Mouse (Mus musculus) NIH3T3 (cell line): ENCODE data around the gene 4933428G20Rik.
A peak's percentile ranks its signal among the peaks of the same experiment; 100 is the strongest.

Experiments used
- DNase-seq: peaks from one replicate; pipeline ENCODE4 v3.0.0-alpha.2; 2012; ENCODE audit warnings: low read depth

4933428G20Rik gene

DNA sequence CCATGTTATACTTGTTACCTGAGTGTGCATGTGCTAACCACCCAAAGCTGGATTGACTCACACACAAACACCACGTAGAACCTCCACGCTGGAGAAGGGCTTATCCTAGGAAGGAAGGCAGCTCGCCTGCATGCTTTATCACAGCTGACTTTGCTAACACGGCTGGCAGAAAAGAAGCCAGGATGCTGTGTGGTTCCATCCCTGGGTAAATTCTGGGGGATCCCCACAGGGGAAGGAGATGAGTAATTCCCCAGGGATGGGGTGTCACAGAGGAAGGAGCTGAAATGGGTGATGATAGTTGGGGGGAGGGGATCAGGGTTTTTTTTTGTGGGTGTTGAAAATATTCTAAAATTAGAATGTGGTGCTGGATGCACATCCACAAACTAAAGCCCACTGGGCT lies 5.6 kb upstream of the 4933428G20Rik start:
- DNase-seq, result no peak

DNA sequence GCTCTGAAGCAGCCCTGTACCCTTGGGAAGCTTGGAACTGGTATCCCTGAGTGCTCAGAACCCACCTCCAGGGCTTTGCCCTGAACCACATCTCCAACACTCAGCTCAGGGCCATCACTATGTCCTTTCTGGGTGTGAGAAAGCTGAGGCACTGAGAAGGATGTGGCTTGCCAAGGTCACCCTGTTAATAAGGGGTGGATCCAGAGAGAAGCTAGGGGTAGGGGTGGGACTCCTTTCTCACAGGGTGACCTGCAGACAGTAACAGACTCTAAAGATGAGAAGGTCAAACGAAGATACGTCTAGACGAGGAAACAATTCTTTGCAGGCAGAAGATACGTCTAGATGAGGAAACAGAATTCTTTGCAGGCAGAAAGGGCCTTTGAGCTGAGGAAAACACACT lies 2.7 kb upstream of the 4933428G20Rik start:
- DNase-seq, result no peak

DNA sequence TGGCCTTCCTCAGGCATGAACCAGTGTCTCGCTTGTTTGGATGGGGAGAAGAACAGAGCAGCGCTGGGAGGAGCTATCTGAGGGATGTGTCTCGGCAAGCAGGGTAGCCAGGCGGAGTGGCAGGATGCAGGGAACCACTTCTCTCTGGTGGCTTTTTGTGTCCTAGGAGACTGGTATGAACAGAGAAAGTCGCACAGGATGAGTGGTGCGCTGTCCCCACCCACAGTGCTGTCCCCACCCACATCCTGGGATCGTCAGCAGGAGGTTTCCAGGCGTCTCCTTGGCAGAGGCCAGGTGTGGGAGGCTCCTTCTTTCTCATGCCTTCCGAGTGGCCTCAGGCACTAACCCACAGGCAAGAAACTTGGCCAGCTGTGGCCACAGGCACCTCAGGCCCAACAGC lies 2.2 kb upstream of the 4933428G20Rik start:
- DNase-seq, result no peak

- no peak for DNase-seq
Measured at GRCm38 (mm10) chr11:97500720-97501448, 744 bp upstream of the 4933428G20Rik start.

DNA sequence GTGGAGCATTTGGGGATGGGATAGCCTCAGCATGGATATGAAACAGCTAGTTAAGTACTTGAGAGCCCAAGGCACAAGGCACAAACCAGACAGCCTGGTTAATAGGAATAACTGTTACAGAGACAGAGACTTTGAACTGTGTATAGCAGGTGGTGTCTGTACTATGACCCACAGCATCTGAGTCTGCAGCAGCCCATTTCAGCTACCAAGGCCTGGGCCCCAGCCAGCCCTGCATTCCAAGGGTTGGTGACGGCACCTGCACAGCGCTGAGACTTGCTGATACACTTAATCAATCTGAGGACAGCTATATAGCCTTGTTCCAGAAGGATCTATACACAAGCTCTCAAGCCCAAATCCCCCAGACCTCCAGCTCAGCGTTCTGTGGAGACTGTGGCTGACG lies 2.6 kb downstream of the 4933428G20Rik start:
- no peak for DNase-seq

DNA sequence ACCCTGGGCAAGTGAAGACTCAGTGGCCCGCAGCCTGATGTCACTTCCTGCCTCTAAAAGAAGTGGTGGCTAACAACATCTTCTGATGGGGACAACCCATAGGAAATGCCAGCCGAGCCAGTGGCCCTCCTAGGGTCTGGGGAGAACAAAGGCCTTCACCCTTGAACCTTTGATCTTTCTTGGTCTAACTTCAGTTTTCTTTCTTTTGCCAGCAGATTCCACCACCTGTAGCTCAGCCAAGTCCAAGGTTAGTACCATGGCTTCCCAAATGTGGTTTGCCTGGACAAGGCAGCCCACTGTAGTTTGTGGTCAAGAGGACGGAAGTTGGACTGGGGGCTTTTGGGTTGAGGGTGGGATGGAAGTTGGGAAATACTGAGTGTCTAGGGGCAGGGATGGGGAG lies 7.3 kb downstream of the 4933428G20Rik start:
- no peak for DNase-seq

DNA sequence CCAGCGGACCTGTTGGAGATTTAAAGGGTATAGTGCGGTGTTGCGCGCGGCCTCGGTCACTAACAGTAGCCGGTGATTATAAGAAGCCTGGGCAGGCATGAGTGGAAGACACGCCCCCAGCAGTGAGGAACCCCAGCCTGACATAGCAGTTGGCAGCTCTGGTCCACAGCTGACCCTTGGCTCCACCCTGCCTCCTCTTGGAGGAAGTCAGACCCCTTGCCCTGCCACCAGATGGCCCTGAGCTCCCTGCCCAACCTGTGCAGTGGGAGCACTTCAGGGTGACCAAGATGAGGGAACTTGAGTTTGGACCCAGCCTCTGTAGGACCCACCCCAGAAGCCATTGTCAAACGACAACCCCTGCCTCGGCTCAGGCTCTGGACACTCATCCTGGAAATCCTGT lies 8.5 kb downstream of the 4933428G20Rik start:
- DNase-seq, result no peak

GRCm38 (mm10) chr11:97489589-97490324 lies 10.4 kb downstream of the 4933428G20Rik start:
- peak; percentile 76 for DNase-seq

DNA sequence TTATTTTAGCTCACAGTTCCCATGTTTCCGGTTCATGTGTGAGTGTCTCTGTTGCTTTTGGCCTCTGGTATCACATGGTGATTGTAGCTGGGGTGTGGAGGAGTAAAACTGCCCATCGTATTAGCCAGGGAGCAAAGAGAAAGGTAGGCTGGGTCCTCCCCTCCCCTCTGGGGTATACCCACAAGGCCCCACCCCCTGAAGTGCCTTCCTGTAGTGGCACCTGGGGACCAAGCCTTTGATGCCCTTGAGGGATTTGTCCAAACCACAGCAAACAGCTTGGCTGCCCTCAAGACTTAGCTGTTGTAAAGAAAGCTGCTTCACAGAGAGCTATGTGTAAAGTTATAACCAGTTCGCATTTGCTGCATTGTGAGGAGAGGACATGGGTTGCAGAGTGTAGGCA lies 12.5 kb downstream of the 4933428G20Rik start:
- no peak for DNase-seq

DNA sequence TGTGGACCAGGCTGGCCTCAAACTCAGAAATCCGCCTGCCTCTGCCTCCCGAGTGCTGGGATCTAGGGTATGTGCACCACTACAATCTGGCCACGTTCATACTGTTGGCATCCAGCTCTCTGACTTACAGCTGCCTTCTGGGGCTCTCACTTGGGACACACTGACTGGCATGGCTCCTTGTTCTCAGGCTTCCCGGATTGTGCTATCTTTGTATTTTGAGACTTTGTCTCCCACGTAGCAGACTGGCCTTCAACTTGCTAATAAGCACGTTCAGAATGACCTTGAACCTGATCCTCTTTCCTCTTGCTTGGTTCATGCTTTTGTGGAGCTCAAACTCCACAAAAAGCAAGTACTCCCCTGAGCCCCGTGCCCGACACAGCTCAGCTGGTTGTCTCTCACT lies 14.5 kb downstream of the 4933428G20Rik start:
- DNase-seq, result no peak

DNA sequence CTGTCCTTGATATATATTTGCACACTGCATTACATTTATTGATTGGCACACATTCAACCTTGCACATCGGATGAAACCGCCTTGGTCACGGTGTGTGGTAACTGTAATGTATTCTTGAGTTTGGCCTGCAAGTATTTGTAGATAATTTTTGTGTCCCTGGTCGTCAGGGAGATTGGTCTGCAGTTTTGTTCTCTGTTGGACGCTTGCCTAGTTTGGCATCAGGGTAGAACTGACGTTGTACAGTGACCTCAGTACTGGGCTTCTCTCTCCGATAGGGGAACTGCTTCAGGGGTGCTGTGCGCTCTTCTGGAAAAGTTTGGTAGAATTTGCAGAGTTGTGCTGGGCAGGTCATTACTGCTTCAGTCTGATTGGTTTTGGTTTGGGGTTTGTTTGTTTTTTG lies 20.3 kb downstream of the 4933428G20Rik start:
- no peak for DNase-seq

DNA sequence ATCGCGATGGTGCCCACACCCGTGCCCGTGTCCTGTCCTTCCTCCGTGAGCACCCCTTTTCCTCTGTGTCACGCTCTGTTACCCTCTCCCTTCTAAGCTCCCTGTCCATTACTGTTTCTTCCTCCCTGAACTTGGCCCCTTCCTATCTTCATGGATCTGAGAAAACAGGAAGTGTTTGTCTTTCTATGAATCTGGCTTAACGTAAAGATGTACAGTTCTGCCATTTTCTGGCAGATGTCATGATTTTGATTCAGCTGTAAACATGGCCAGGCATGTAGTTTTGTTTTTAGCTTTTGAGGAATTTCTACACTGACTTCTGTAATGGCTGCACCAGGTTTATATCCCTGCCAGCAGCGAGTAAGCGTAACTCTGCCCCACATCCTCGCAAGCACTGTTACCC lies 21.1 kb downstream of the 4933428G20Rik start:
- DNase-seq, result no peak

DNA sequence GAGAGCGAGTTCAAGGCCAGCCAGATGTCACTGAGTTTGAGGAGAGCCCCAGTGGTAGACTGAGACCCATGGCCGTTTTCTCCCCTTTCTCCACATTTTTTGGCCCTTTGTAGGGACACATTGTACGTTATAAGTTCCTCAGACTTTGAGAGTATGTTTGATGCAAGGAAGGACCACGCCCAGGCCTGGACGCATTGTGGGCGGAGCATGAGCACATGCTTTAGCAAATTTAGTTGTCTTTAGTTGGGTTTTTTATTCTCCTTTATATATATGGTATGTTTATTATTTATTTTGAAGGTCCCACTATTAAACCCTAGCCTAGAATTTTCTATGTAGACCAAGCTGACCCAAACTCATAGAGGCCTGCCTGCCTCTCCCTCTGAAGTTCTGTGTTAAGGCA lies 21.8 kb downstream of the 4933428G20Rik start:
- DNase-seq, result no peak

DNA sequence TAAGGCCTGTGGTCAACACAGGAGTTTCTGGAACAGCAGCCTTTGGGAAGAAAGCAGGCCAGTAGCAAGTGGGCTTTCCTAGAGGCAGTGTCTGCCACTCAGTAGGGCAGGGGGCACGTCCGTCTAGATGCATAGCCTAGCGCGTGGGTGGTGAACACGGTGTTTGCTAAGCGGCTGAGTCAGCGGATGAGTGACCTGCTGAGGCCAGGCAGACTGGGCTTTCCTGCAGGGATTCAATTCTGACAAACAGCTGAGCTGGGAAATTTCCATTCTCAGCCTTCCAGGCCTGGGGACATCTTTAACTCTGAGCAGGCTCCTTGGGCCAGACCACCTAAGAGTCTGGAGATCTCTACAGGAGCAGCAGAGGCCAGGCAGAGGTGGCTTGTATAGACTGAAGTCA lies 22.7 kb downstream of the 4933428G20Rik start:
- DNase-seq, result peak; percentile 59

DNA sequence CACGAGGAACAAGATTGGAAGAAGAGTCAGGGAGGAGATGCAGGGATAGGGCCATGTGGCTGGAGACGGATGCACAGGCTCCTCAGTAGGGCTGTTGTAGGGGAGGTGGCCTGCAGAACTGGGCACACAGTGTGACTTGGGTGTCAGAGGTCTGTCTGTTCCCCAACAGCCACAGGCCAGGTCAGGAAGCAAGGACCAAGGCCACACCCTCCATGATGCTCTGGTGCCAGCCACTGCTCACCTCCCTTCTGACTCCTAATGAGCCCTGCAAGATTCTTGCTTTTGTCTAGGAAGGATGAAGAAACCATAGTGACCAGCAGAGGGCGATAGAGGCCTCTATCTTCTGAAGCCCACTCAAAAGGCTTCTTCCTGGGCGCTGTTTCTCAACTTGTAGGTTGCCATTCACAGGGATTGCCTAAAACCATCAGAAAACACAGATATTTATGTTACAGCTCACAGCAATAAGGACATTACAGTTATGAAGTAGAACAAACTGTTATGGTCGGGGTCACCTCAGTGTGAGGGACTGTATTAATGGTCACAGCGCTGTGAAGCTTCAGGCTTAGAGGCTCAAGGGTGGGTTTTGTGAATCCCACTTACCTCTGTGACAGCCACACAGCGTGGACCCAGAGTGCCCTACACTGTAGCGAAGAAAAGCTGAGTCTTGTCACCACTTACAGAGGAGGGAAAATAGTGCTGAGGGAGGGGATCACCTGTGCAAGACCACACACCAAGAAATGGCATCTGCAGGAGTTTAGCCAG lies 23.6 kb downstream of the 4933428G20Rik start:
- peak; percentile 88 for DNase-seq

GRCm38 (mm10) chr11:97471276-97471675 lies 28.9 kb downstream of the 4933428G20Rik start:
- no peak for DNase-seq

GRCm38 (mm10) chr11:97469828-97470227 lies 30.3 kb downstream of the 4933428G20Rik start:
- no peak for DNase-seq

DNA sequence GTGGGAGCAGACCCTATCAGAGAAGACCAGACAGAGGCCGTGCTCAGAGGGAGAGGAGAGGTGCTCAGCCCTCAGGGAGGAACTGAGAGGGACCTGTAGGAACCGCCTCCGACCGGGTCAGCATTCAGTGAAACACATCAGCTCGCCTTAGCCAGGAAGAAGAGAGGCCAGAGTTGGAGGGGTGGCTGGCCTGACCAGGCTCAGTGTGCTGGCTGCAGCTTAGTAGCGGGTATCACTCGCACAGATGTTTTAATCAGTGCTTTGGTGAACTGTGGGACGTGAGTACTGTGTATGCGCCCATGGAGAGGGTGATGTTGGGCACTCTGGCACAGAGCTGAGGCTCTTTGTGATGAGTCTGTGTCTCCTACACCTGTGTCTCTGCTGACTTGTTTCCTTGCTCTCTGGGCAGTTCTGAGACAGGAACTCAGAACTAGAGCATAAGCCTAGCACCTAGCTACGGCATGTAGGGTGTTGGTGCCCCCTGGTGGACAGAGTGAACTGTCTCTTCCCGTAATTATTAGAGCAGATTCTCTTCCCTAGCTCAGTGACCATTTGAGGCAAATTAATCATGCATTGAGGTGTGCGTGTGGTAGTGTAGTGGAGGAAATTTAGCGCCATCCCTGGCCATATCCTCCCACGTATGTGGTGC lies 31.4 kb downstream of the 4933428G20Rik start:
- peak; percentile 93 for DNase-seq

GRCm38 (mm10) chr11:97466444-97467160 lies 33.5 kb downstream of the 4933428G20Rik start:
- DNase-seq, result no peak

DNA sequence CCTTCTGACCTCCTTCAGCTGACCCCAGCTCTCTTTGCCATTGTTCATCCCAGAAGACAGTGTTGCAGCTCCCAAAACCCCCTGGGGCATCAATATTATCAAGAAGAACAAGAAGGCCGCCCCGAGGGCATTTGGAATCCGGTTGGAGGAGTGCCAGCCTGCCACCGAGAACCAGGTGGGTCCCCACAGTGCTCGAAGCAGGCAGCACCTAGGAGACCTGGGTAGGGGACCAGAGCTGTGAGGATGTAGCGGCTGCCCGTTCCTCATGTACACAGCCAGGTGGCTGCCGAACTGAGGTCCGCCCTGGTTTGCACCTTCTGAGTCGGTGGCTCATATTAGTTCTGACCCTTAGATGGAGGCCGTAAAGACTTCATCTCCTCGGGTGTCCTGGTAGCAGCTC lies 34.2 kb downstream of the 4933428G20Rik start:
- DNase-seq, result no peak

- DNase-seq, result no peak
Measured at GRCm38 (mm10) chr11:97463991-97464390, 36.1 kb downstream of the 4933428G20Rik start.

DNA sequence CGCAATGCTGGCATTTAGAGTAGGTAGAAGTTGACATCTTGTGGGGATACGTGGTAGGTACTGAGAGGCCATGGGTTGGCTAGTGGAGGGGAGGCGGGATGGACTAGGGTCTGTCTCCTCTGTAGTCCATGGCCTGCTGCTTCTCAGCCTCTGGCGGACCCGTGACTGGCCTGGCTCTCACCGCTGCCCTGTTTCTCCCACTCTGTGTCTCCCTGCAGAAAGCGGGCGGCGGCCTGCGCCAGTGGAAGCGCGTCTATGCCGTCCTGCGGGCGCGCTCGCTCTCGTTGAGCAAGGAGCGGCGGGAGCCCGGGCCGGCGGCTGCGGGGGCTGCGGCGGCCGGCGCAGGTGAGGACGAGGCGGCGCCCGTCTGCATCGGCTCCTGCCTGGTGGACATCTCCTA lies 37.0 kb downstream of the 4933428G20Rik start:
- no peak for DNase-seq
